Mouse (Mus musculus) T-helper 2 cell (primary cell): ENCODE results near the gene Chmp5.

Source experiments
- in situ Hi-C: fragments of 300-600 bp; cut with MboI, MseI; formaldehyde crosslinking; loops from one replicate; pipeline ENCODE4 v1.15.1; 2025; ENCODE audit warnings: high pct_unique_total_duplicates

The Chmp5 gene

GRCm38 (mm10) chr4:41000842-41001639 lies 52.8 kb downstream of the Chmp5 start:
- in situ Hi-C loops: loop anchor here (25.0 kb wide), 1 partner anchor 1986 kb away; no protein-coding TSS in a partner anchor

- in situ Hi-C loops: loop anchor here (25.0 kb wide), 1 partner anchor 1974 kb away; no protein-coding TSS in a partner anchor
Observed at GRCm38 (mm10) chr4:41013351-41013750, 65.1 kb downstream of the Chmp5 start.
